Mouse (Mus musculus) layer of hippocampus, adult 9-11 months (tissue): ENCODE data around the gene Asic4.

Experiments
- DNase-seq: peaks from one replicate; pipeline ENCODE4 v3.0.0; 2022

Gene Asic4

GRCm38 (mm10) chr1:75450314-75451005 lies at the start of gene Asic4:
Gene Asic4 (plus strand): TSS chr1:75450436.
- no peak for DNase-seq

- DNase-seq: no peak
These were observed 49.6 kb upstream of the Asic4 start for GRCm38 (mm10) chr1:75400493-75401115.

- no peak for DNase-seq
These were observed 44.7 kb upstream of the Asic4 start for GRCm38 (mm10) chr1:75405547-75405946.

- no peak for DNase-seq
These were observed 44.1 kb upstream of the Asic4 start for GRCm38 (mm10) chr1:75406173-75406572.

- DNase-seq: no peak
These were observed 43.2 kb upstream of the Asic4 start for GRCm38 (mm10) chr1:75407056-75407455.

GRCm38 (mm10) chr1:75408210-75408609 lies 42.0 kb upstream of the Asic4 start:
- DNase-seq: no peak

- DNase-seq: no peak
These were observed 40.3 kb upstream of the Asic4 start for GRCm38 (mm10) chr1:75409950-75410349.

GRCm38 (mm10) chr1:75412196-75412595 lies 38.0 kb upstream of the Asic4 start:
- no peak for DNase-seq

GRCm38 (mm10) chr1:75413749-75414148 lies 36.5 kb upstream of the Asic4 start:
- no peak for DNase-seq

- DNase-seq: no peak
These were observed 28.4 kb upstream of the Asic4 start for GRCm38 (mm10) chr1:75421794-75422193.

- no peak for DNase-seq
These were observed 27.9 kb upstream of the Asic4 start for GRCm38 (mm10) chr1:75422216-75422822.

GRCm38 (mm10) chr1:75422823-75423471 lies 27.3 kb upstream of the Asic4 start:
- no peak for DNase-seq

GRCm38 (mm10) chr1:75423780-75424390 lies 26.4 kb upstream of the Asic4 start:
- no peak for DNase-seq

GRCm38 (mm10) chr1:75425796-75426471 lies 24.3 kb upstream of the Asic4 start:
- DNase-seq: no peak

GRCm38 (mm10) chr1:75435475-75436328 lies 14.5 kb upstream of the Asic4 start, which contains the start of gene Gmppa:
Gene Gmppa (plus strand): TSS chr1:75435930.
- peak; percentile 86 for DNase-seq

- no peak for DNase-seq
These were observed 11.5 kb upstream of the Asic4 start for GRCm38 (mm10) chr1:75438782-75439181.

GRCm38 (mm10) chr1:75440661-75441060 lies 9.6 kb upstream of the Asic4 start:
- no peak for DNase-seq

- DNase-seq: no peak
These were observed 8.7 kb upstream of the Asic4 start for GRCm38 (mm10) chr1:75441471-75441996.

- DNase-seq: no peak
These were observed 8.1 kb upstream of the Asic4 start for GRCm38 (mm10) chr1:75442171-75442570.

GRCm38 (mm10) chr1:75442811-75443210 lies 7.4 kb upstream of the Asic4 start:
- no peak for DNase-seq
